Mouse (Mus musculus) heart, adult 2 months (tissue): ENCODE results near the gene Cntn4. TPM values are rescaled to one million over a fixed set of nuclear protein-coding genes. Genes with fewer than 3 reads are reported as not detected.

Experiments used
- DNase-seq, 2 experiments: peaks; one replicate each; pipeline ENCODE4 v3.0.0; 2021
- H3K27ac ChIP-seq: fragments of 200-600 bp; 2 replicates; pipeline ENCODE4 v1.8.1; 2022
- H3K27me3 ChIP-seq: fragments of 200-500 bp; 2 replicates; pipeline ENCODE4 v1.6.1; 2012; ENCODE audit warnings: mild to moderate bottlenecking, low read length, inconsistent platforms, mixed read lengths; ENCODE audit not compliant: control insufficient read depth, insufficient read depth
- H3K36me3 ChIP-seq: fragments of 200-500 bp; 2 replicates; pipeline ENCODE4 v1.6.1; 2012; ENCODE audit warnings: low read length, inconsistent platforms; ENCODE audit not compliant: control insufficient read depth, insufficient read depth
- H3K4me1 ChIP-seq: fragments of 200-500 bp; 2 replicates; pipeline ENCODE4 v1.6.1; 2011; ENCODE audit warnings: low read length; ENCODE audit not compliant: control insufficient read depth, insufficient read depth
- H3K4me3 ChIP-seq: fragments of 200-600 bp; 2 replicates; pipeline ENCODE4 v1.8.1; 2022
- H3K79me2 ChIP-seq: fragments of 200-500 bp; replicated peaks from 2 replicates; pipeline ENCODE4 v1.6.1; 2012; ENCODE audit warnings: mild to moderate bottlenecking, inconsistent platforms, low read length, moderate library complexity, mixed read lengths; ENCODE audit not compliant: control insufficient read depth, insufficient read depth
- H3K9ac ChIP-seq: fragments of 200-500 bp; 2 replicates; pipeline ENCODE4 v1.6.1; 2012; ENCODE audit warnings: low read depth, mild to moderate bottlenecking, control low read depth, inconsistent platforms, low read length, mixed read lengths
- CTCF ChIP-seq: fragments of 200-600 bp; IDR thresholded peaks from 2 replicates; pipeline ENCODE4 v1.8.1; 2022; ENCODE audit warnings: antibody characterized with exemption, mild to moderate bottlenecking, moderate library complexity
- EP300 ChIP-seq: fragments of 200-500 bp; IDR thresholded peaks from 2 replicates; pipeline ENCODE4 v1.6.1; 2011; ENCODE audit warnings: low read depth, low read length, control low read depth; ENCODE audit not compliant: insufficient read depth
- POLR2A ChIP-seq: fragments of 200-500 bp; IDR thresholded peaks from 2 replicates; pipeline ENCODE4 v1.6.1; 2011; ENCODE audit warnings: mild to moderate bottlenecking, low read depth, low read length, control low read depth; ENCODE audit not compliant: insufficient read depth
- WGBS: fragments of 180-500 bp; shearing (Covaris S2); methylation state at CpG from one replicate; pipeline ENCODE4 v1.1.7; 2018; 5-methylcytosine and 5-hydroxymethylcytosine counted together
- intact Hi-C: fragments of 180-260 bp; cut with DNase I; formaldehyde crosslinking; loops from one replicate; pipeline ENCODE4 v1.15.1; 2025
- polyA plus RNA-seq: library from polyadenylated mRNA; depleted of rRNA; stranded (reverse); fragments of >200 nt; gene quantifications from 2 replicates; pipeline ENCODE4 v1.2.3, GENCODE M21; 2012
- total RNA-seq, 2 experiments: library from RNA; stranded (reverse); gene quantifications; 2 replicates each; pipeline ENCODE4 v1.2.3; 2021

Gene Cntn4
- total and polyA plus RNA-seq, 3 experiments = 0.04 TPM; not detected in 2

- Histone ChIP-seq H3K4me1 (no peaks in the 10 kb centered on the region), H3K79me2 (no peaks in the 10 kb centered on the region)
- intact Hi-C loops = no loop called here
These were observed 157.6 kb downstream of the Cntn4 start for GRCm38 (mm10) chr6:105835099-105835498.

GRCm38 (mm10) chr6:105847296-105847695 lies 169.8 kb downstream of the Cntn4 start:
- Histone ChIP-seq H3K79me2 (no peaks in the 10 kb centered on the region), H3K9ac (no peak overlapping the region), H3K4me1 (no peaks in the 10 kb centered on the region), H3K27ac (no peak overlapping the region), H3K36me3 (no peaks in the 10 kb centered on the region), H3K4me3 (no peak overlapping the region), H3K27me3 (no peaks in the 10 kb centered on the region)
- WGBS = 22% methylated on average over 1 of the region's 1 CpGs
- no peak for TF ChIP-seq CTCF
- no peak for TF ChIP-seq POLR2A
- TF ChIP-seq EP300 = no peak
- intact Hi-C loops = no loop called here
- DNase-seq = no peak

More at GRCm38 (mm10) chr6:105835099-105835498, 157.6 kb downstream of the Cntn4 start:
- H3K4me3 ChIP-seq = no peak overlapping the region
- no peaks in the 10 kb centered on the region for H3K27me3 ChIP-seq
- H3K36me3 ChIP-seq = no peaks in the 10 kb centered on the region
- no peak overlapping the region for H3K9ac ChIP-seq
- H3K27ac ChIP-seq = no peak overlapping the region
- TF ChIP-seq CTCF (no peak), POLR2A (no peak)
- DNase-seq = no peak

GRCm38 (mm10) chr6:105892838-105893237 lies 215.4 kb downstream of the Cntn4 start:
- H3K36me3 ChIP-seq = no peaks in the 10 kb centered on the region
- no peaks in the 10 kb centered on the region for H3K27me3 ChIP-seq
- TF ChIP-seq POLR2A = no peak
- TF ChIP-seq EP300 = no peak
- TF ChIP-seq CTCF = no peak
- no peak for DNase-seq
- no peaks in the 10 kb centered on the region for H3K79me2 ChIP-seq
- H3K27ac ChIP-seq = no peak overlapping the region
- H3K4me1 ChIP-seq = no peaks in the 10 kb centered on the region
- no peak overlapping the region for H3K9ac ChIP-seq
- WGBS = 75% methylated on average over 4 of the region's 4 CpGs
- intact Hi-C loops = no loop called here
- no peak overlapping the region for H3K4me3 ChIP-seq

- intact Hi-C loops = no loop called here
- 79% methylated on average over 1 of the region's 1 CpGs for WGBS
- Histone ChIP-seq H3K9ac (no peak overlapping the region), H3K4me3 (no peak overlapping the region), H3K27me3 (no peaks in the 10 kb centered on the region), H3K27ac (no peak overlapping the region), H3K36me3 (no peaks in the 10 kb centered on the region), H3K79me2 (no peaks in the 10 kb centered on the region), H3K4me1 (no peaks in the 10 kb centered on the region)
- no peak for DNase-seq
- TF ChIP-seq EP300 (no peak), POLR2A (no peak), CTCF (no peak)
These were observed 261.0 kb downstream of the Cntn4 start for GRCm38 (mm10) chr6:105938485-105938884.

- WGBS = 54% methylated on average over 2 of the region's 2 CpGs
- no peak overlapping the region for H3K4me3 ChIP-seq
- intact Hi-C loops = no loop called here
These were observed 261.8 kb downstream of the Cntn4 start for GRCm38 (mm10) chr6:105939303-105939702.

GRCm38 (mm10) chr6:105940591-105940990 lies 263.1 kb downstream of the Cntn4 start:
- no peak for TF ChIP-seq CTCF
- TF ChIP-seq EP300 = no peak
- TF ChIP-seq POLR2A = no peak
- intact Hi-C loops = no loop called here
- Histone ChIP-seq H3K79me2 (no peaks in the 10 kb centered on the region), H3K27ac (no peak overlapping the region), H3K4me1 (no peaks in the 10 kb centered on the region), H3K36me3 (no peaks in the 10 kb centered on the region), H3K9ac (no peak overlapping the region), H3K27me3 (no peaks in the 10 kb centered on the region), H3K4me3 (no peak overlapping the region)
- DNase-seq = no peak

More at GRCm38 (mm10) chr6:105939303-105939702, 261.8 kb downstream of the Cntn4 start:
- Histone ChIP-seq H3K36me3 (no peaks in the 10 kb centered on the region), H3K27me3 (no peaks in the 10 kb centered on the region), H3K79me2 (no peaks in the 10 kb centered on the region), H3K9ac (no peak overlapping the region), H3K4me1 (no peaks in the 10 kb centered on the region), H3K27ac (no peak overlapping the region)
- no peak for DNase-seq
- TF ChIP-seq POLR2A (no peak), CTCF (no peak), EP300 (no peak)
